Mouse (Mus musculus) embryonic fibroblast, embryonic 13.5 days (primary cell): Measurements from ENCODE around the gene Ppard.

Source experiments
- CTCF ChIP-seq: IDR thresholded peaks from 2 replicates; pipeline ENCODE4 v1.5.1; 2011; ENCODE audit warnings: mild to moderate bottlenecking, control low read depth, low read length, moderate library complexity, borderline replicate concordance; ENCODE audit not compliant: insufficient read depth
- POLR2A ChIP-seq: IDR thresholded peaks from 2 replicates; pipeline ENCODE4 v1.6.1; 2011; ENCODE audit warnings: low read depth, mild to moderate bottlenecking, control low read depth, low read length, moderate library complexity

DNA sequence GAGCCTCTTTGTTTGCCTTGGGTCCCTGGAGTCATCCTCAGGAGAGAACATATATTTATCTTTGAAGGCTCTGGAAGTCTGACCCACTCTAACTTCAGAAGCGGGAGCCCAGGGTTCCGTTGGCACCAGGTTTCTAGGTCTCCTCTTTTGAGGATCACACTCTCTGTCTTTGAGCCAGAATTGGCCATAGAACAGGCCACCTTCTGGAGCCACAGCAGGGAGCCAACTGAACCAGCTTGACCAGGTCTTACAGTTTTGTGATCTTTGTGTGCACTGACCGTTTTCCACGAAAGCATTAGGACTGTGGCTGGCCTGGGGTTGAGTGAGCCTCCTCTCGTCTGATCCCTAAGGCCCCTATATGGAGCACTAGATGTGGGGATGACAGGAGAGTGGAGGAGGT lies 2.1 kb downstream of the Ppard start:
- no peak for TF ChIP-seq CTCF
- TF ChIP-seq POLR2A = no peak
